8 mouse cellular contexts compared by ENCODE assay signal in the genomic region with DNA sequence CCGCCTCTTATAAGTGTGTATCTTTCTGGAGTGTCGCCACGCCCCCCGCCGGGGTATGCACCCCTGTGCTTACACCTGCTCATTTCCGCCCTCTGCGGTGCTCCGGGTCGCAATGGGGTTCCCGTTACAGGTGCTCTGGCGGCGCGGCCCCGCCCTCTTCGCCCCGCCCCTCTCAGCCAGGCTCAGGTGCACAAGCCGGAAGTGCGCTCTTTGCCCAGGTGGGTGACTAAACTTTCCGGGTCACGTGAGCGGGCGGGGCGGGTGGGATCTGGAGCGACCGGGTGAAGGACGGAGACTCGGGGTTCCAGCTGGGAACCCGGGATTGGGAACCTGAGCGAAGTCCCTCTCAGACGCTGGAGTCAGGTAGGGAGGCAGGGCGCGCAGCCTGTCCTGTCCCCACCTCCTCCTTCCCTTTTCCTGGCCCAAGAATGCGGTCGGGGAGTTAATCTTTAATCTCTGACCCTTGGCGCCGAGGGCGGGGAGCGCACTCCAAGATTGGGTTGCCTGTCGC. TPM values are rescaled to one million over a fixed set of nuclear protein-coding genes. Genes with fewer than 3 reads are reported as not detected.
DNase-seq lines count a peak whose midpoint lies in the region; ATAC-seq and TF ChIP-seq lines count a peak whose summit lies in the region.

No protein-coding gene starts in this region.

- peak; percentile 74 for DNase-seq in CD4-positive, CD25-positive, alpha-beta regulatory T cell, adult 2 months (ENCODE audit: low read depth, low spot score)
- DNase-seq in G1E (ENCODE audit: low spot score): no peak
- peak; percentile 86 for DNase-seq in large intestine, adult 2 months (ENCODE audit: low read depth, low spot score)
- peak; percentile 56 to 76 for DNase-seq in thymus, postnatal 36 days
- no peak for DNase-seq in right cerebral cortex, adult 2 months (ENCODE audit: low spot score in 2 of 2)

- H3K36me3 ChIP-seq in G1E (replicated peaks): peaks cover 5% of the 10 kb centered on the region
- no peaks in the 10 kb centered on the region for H3K36me3 ChIP-seq in heart, embryonic 16.5 days (ENCODE audit: control insufficient read depth, insufficient read depth)
- peaks cover 3% of the 10 kb centered on the region; the same call in 1 of the 2 replicates for H3K36me3 ChIP-seq in midbrain, embryonic 12.5 days

- 0 out of 2 replicates have a peak overlapping the region, but pooled peaks have one; percentile 6 for H3K9ac ChIP-seq in heart, embryonic 16.5 days (ENCODE audit: low read length)
- 0 out of 2 replicates have a peak overlapping the region, but pooled peaks have one; percentile 21 for H3K9ac ChIP-seq in midbrain, embryonic 12.5 days (replicated peaks)

- WGBS in heart, embryonic 16.5 days: 2% methylated on average over 39 of the region's 39 CpGs
- WGBS in large intestine, adult 2 months: 1% methylated on average over 39 of the region's 39 CpGs
- WGBS in midbrain, embryonic 12.5 days: 2% methylated on average over 39 of the region's 39 CpGs

- TF ChIP-seq CTCF in G1E (IDR thresholded peaks at IDR 0.05; ENCODE audit: low read depth, low read length): no peak

- peaks cover 58% of the 10 kb centered on the region for H3K4me1 ChIP-seq in G1E (ENCODE audit: insufficient read depth, low read depth, low read length)
- peaks cover 17% of the 10 kb centered on the region for H3K4me1 ChIP-seq in heart, embryonic 16.5 days (ENCODE audit: control insufficient read depth, insufficient read depth, low read length)
- H3K4me1 ChIP-seq in midbrain, embryonic 12.5 days: peaks cover 30% of the 10 kb centered on the region

- no peaks in the 10 kb centered on the region for H3K9me3 ChIP-seq in G1E (replicated peaks)
- H3K9me3 ChIP-seq in heart, embryonic 16.5 days (replicated peaks; ENCODE audit: control insufficient read depth, low read length): no peaks in the 10 kb centered on the region
- H3K9me3 ChIP-seq in midbrain, embryonic 12.5 days: no peaks in the 10 kb centered on the region

- H3K4me2 ChIP-seq in heart, embryonic 16.5 days (ENCODE audit: low read depth, low read length): peak overlapping the region; percentile 57
- peak overlapping the region; percentile 43 for H3K4me2 ChIP-seq in midbrain, embryonic 12.5 days (replicated peaks)

- peak overlapping the region; percentile 65; the same call in 1 of the 2 replicates for H3K4me3 ChIP-seq in G1E (ENCODE audit: low read depth, low read length)
- H3K4me3 ChIP-seq in heart, embryonic 16.5 days (ENCODE audit: low read length): peak overlapping the region; percentile 44
- H3K4me3 ChIP-seq in midbrain, embryonic 12.5 days: peak overlapping the region; percentile 31

- ATAC-seq in CD4-positive, CD25-positive, alpha-beta regulatory T cell, adult 4 months: no peak
- ATAC-seq in G1E (ENCODE audit: extremely low read depth, insufficient number of reproducible peaks, low FRiP score, poor library complexity, severe bottlenecking): no peak
- no peak for ATAC-seq in heart, embryonic 16.5 days (replicated peaks; ENCODE audit: extremely low read depth, insufficient read depth, low FRiP score)
- no peak for ATAC-seq in midbrain, embryonic 12.5 days (ENCODE audit: low FRiP score, low read depth)

- H3K27me3 ChIP-seq in G1E (ENCODE audit: insufficient read depth, low read length): peaks cover 71% of the 10 kb centered on the region
- peaks cover 31% of the 10 kb centered on the region for H3K27me3 ChIP-seq in heart, embryonic 16.5 days (ENCODE audit: control insufficient read depth, insufficient read depth, low read length)
- H3K27me3 ChIP-seq in midbrain, embryonic 12.5 days: peaks cover 43% of the 10 kb centered on the region

- no peak overlapping the region for H3K27ac ChIP-seq in heart, embryonic 16.5 days (ENCODE audit: low read length)
- H3K27ac ChIP-seq in midbrain, embryonic 12.5 days (replicated peaks): no peak overlapping the region

RNA-seq across cellular contexts. Expression of gene Slc25a23, which starts 2.4 kb away (rescaled TPM):
- polyA plus RNA-seq in CD4-positive, CD25-positive, alpha-beta regulatory T cell, adult 4 months (2017; shearing (Covaris generic)): 1 to 10 TPM; 2.3 to 3.4 TPM
- total RNA-seq in G1E (2014; fragmentation: Nextera tagmentation): 42.6 and 44.5 TPM in 2 replicates
- total RNA-seq in G1E (2017): 2.4 and 3.3 TPM in 2 replicates
- polyA plus RNA-seq in G1E (2012): 16.7 and 18.3 TPM in 2 replicates
- polyA plus RNA-seq in heart, embryonic 16.5 days (2015; fragmentation: Nextera tagmentation; extraction: Ambion mirVana): 14.7 and 17.0 TPM in 2 replicates
- 16.5 TPM in 2 replicates for polyA plus RNA-seq in large intestine, adult 2 months (2012; rRNA removed)
- polyA plus RNA-seq in midbrain, embryonic 12.5 days (2016; fragmentation: Nextera tagmentation; extraction: Ambion mirVana): 19.0 and 22.3 TPM in 2 replicates

RNA-seq across cellular contexts. Expression of gene Crb3, which starts 3.2 kb away (rescaled TPM):
- 1 to 10 TPM; 2.1 to 2.9 TPM for polyA plus RNA-seq in CD4-positive, CD25-positive, alpha-beta regulatory T cell, adult 4 months (2017; shearing (Covaris generic))
- not detected in 2 replicates for total RNA-seq in G1E (2014; fragmentation: Nextera tagmentation)
- total RNA-seq in G1E (2017): 0.23 and 0.33 TPM in 2 replicates
- polyA plus RNA-seq in G1E (2012): 0.23 and 0.37 TPM in 2 replicates
- 1.1 and 4.8 TPM in 2 replicates for polyA plus RNA-seq in heart, embryonic 16.5 days (2015; fragmentation: Nextera tagmentation; extraction: Ambion mirVana)
- polyA plus RNA-seq in large intestine, adult 2 months (2012; rRNA removed): 175 and 198 TPM in 2 replicates
- polyA plus RNA-seq in midbrain, embryonic 12.5 days (2016; fragmentation: Nextera tagmentation; extraction: Ambion mirVana): 0.31 and 1.5 TPM in 2 replicates

RNA-seq across cellular contexts. Expression of gene Dennd1c, which starts 16.2 kb away (rescaled TPM):
- 100 to 1,000 TPM; 215 to 337 TPM for polyA plus RNA-seq in CD4-positive, CD25-positive, alpha-beta regulatory T cell, adult 4 months (2017; shearing (Covaris generic))
- total RNA-seq in G1E (2014; fragmentation: Nextera tagmentation): 25.8 and 39.7 TPM in 2 replicates
- total RNA-seq in G1E (2017): 13.4 and 14.3 TPM in 2 replicates
- 23.3 and 24.6 TPM in 2 replicates for polyA plus RNA-seq in G1E (2012)
- polyA plus RNA-seq in heart, embryonic 16.5 days (2015; fragmentation: Nextera tagmentation; extraction: Ambion mirVana): 2.2 and 4.1 TPM in 2 replicates
- 7.2 and 10.8 TPM in 2 replicates for polyA plus RNA-seq in large intestine, adult 2 months (2012; rRNA removed)
- polyA plus RNA-seq in midbrain, embryonic 12.5 days (2016; fragmentation: Nextera tagmentation; extraction: Ambion mirVana): 2.4 and 3.3 TPM in 2 replicates

RNA-seq across cellular contexts. Expression of gene Slc25a41, which starts 20.6 kb away (rescaled TPM):
- not detected for polyA plus RNA-seq in CD4-positive, CD25-positive, alpha-beta regulatory T cell, adult 4 months (2017; shearing (Covaris generic))
- total RNA-seq in G1E (2014; fragmentation: Nextera tagmentation): not detected in 2 replicates
- not detected in 2 replicates for total RNA-seq in G1E (2017)
- polyA plus RNA-seq in G1E (2012): not detected in 2 replicates
- polyA plus RNA-seq in heart, embryonic 16.5 days (2015; fragmentation: Nextera tagmentation; extraction: Ambion mirVana): not detected in 2 replicates
- not detected in 2 replicates for polyA plus RNA-seq in large intestine, adult 2 months (2012; rRNA removed)
- 0.19 TPM in 1 of 2 replicates, not detected in the other for polyA plus RNA-seq in midbrain, embryonic 12.5 days (2016; fragmentation: Nextera tagmentation; extraction: Ambion mirVana)

RNA-seq across cellular contexts. Expression of gene Tubb4a, which starts 25.5 kb away (rescaled TPM):
- 1 to 10 TPM; 4.3 to 7.8 TPM for polyA plus RNA-seq in CD4-positive, CD25-positive, alpha-beta regulatory T cell, adult 4 months (2017; shearing (Covaris generic))
- total RNA-seq in G1E (2014; fragmentation: Nextera tagmentation): 4.2 and 4.3 TPM in 2 replicates
- total RNA-seq in G1E (2017): 0.38 and 0.46 TPM in 2 replicates
- polyA plus RNA-seq in G1E (2012): 0.37 and 0.51 TPM in 2 replicates
- 5.7 and 6.9 TPM in 2 replicates for polyA plus RNA-seq in heart, embryonic 16.5 days (2015; fragmentation: Nextera tagmentation; extraction: Ambion mirVana)
- polyA plus RNA-seq in large intestine, adult 2 months (2012; rRNA removed): 3.2 and 4.2 TPM in 2 replicates
- polyA plus RNA-seq in midbrain, embryonic 12.5 days (2016; fragmentation: Nextera tagmentation; extraction: Ambion mirVana): 189 and 205 TPM in 2 replicates

Comparison
In these comparisons a context has a peak if more than half of its experiments do, and no peak if none do; other contexts are left out.
1. DNase-seq: peak in CD4-positive, CD25-positive, alpha-beta regulatory T cell, adult 2 months (single experiment), large intestine, adult 2 months (single experiment) and thymus, postnatal 36 days (2 of 2); none in G1E (single experiment) and right cerebral cortex, adult 2 months (0 of 2).
2. RNA of gene Crb3, which starts 3.2 kb away (polyA plus RNA-seq): 175 to 198 TPM in large intestine, adult 2 months; 2.1 to 2.9 TPM in CD4-positive, CD25-positive, alpha-beta regulatory T cell, adult 4 months, 0.31 to 1.5 TPM in midbrain, embryonic 12.5 days, 1.1 to 4.8 TPM in heart, embryonic 16.5 days and 0.23 to 0.37 TPM in G1E; every median in the first group is over 10 times any median in the second.
3. Peak in every context shown above with its lines, with median percentiles within 50 percentile points of each other: H3K4me3 ChIP-seq.